Mouse (Mus musculus): ENCODE measurements around the gene Samd5. TPM values are rescaled to one million over a fixed set of nuclear protein-coding genes. Genes with fewer than 3 reads are reported as not detected.

The Samd5 gene
- total RNA-seq (2023; ENCODE audit: inconsistent age), result not detected in 4 replicates

DNA sequence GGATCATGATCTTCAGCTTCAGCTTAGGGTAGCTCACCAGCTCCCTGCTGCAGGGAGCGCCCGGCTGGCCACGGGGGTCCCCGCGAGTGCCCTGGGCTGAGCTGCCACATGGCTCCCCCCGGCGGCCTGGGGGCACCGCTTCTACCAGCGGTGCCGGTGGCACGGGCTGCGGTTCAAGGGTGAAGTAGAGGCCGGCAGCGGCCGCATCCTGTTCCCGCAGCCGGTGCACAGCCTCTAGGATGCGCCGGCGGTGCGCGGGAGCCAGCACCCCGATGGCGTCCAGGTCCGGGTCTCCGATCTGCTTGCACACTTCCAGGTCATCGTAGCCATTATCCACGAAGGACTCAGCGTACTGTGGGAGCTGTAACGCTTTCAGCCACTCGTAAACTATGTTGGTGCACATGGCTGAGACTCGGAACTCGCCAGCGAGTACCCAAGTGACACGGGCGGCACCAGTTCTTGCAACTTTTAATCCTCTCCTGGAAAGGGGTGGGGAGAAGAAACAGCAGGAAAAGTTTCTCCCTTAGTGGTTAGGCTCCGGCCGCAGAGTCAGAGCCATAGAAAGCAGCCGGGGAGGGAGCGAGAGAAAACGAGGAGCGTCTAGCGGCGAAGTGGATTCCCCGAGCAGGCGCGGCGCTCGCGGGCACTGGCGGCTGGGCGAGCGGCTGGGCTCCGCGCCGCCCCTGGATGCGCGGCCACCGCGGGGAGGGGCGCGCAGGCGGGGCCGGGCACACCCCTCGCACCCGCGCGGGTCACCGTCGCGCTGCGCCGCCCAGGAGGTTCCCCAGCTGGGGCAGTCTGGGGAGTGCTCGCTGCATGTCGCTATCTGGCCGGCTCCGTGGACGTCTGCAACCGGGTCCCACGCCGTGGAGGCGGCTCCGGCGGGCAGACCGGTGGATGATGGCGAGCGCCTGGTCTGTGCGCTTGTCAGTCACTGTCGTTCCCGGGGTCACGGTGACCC is at the start of gene Samd5:
Gene Samd5, minus strand, starts transcription at position 648 of the 961 bp plus-strand sequence.

Other genes with a start within 250 kb of the Samd5 start
- 25.5 to 28.1 TPM (median 26.8 TPM) in 4 replicates for gene Stxbp5, start 225.9 kb upstream of the Samd5 start, total RNA-seq (2023; ENCODE audit: inconsistent age)

All from B cell, adult (primary cell).